Mouse (Mus musculus) left cerebral cortex, adult 18-20 months (tissue): ENCODE results near the gene Gm10645. TPM values are rescaled to one million over a fixed set of nuclear protein-coding genes. Genes with fewer than 3 reads are reported as not detected.

Experiments used
- DNase-seq, 2 experiments: peaks; one replicate each; pipeline ENCODE4 v3.0.0; 2021 to 2022; ENCODE audit warnings: low spot score in 2 of 2, mixed read lengths in 1 of 2
- long read RNA-seq, 2 experiments: library from polyadenylated mRNA; stranded (forward); transcript quantifications; one replicate each; pipeline ENCODE4 v2.0.0; 2021
- total RNA-seq, 2 experiments: library from RNA; stranded (reverse); gene quantifications; 2 replicates each; pipeline ENCODE4 v1.2.3; 2021

The Gm10645 gene
- total RNA-seq = 1 to 10 TPM; 1.8 to 2.0 TPM
- long read RNA-seq, experiment 1, partial matches to known transcripts = 0 of 3 reads
- long read RNA-seq, experiment 1, other reads (novel, unspliced or antisense) = 0 of 3 reads
- long read RNA-seq, experiment 2, partial matches to known transcripts = 0 of 3 reads
- long read RNA-seq, experiment 2, other reads (novel, unspliced or antisense) = 0 of 3 reads

DNA sequence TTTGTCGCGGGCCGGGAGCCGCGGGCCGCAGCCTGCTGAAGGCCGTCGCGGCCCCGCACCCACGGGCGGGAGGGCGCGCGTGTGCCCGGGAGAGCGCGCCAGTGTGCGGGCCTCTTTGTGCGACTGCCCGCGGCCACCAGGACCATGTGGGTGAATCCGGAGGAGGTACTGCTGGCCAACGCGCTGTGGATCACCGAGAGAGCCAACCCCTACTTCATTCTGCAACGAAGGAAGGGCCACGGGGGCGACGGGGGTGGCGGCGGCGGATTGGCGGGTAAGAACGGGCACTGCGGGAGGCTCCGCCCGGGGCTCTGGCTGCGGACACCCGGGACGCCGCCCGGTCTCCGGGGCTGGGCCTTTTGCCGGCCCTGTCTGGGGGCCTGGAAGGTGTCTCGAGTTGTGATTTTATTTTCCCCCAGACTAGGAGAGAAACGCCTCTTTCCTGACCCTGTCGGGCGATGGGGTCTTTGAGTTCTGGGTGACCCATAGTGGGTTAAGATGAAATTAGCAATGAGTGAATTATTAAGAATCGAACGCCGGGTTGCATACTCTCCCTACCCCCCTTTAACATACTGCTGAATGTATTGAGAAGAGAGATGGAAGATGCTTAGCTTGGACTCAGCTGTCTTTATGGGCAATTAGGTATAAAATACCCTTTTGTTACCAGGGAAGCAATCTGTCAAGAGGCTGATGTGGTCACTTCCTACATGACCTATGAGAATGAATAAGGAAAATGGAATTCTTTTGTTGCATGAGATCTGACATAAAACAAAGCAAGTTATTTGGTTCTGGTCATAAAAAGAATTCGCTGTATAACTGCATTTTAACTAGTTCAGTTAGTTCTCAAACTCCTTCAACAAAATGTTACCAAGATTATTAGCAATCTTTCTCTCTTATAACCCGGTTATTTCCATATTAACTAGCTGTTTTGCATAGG is at the start of gene Gm10645:
Gm10645 (minus strand) TSS at position 240 of the 937 bp plus-strand sequence.
- DNase-seq = peak; percentile 53 to 72

DNA sequence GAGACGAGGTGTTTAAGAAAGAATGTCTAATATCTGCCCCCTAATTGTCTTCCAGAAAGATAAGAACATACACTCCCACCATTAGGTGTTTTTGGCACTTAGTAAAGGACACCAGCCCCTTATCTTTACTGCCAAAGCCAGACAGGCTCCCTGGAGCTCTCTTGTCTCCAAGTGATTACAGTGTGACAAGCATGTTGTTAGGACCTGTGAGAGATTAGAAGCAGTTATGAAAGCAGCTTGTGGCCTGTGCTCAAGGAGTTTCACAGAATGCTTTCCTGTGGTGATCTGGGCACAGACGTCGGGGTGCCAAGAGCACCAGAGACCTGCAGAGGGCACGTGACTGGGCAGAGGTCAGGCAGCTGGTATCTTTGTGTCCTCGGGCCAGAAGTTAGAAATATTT is 49.1 kb upstream of the Gm10645 start:
- DNase-seq = no peak

DNA sequence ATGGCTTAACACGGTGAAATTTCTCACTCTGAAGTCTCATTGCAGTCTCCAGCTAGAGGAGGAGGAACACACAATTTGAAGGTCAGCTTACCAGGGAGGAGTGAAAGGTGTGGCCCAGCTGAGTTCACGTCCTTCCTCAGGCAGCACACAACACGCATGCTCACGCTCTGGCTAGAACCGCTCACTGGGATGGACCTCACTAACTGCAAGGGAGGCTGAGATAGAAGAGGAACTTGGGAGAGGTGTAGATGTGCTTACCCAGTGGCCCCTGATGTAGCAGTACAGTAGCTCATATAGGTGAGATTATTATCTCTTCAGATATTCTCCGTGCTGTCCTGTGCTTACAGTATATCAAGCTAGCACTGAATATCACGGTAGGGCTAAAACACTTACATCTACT is 44.7 kb upstream of the Gm10645 start:
- no peak for DNase-seq

GRCm38 (mm10) chr8:83209581-83209980 is 43.6 kb upstream of the Gm10645 start:
- DNase-seq = no peak

GRCm38 (mm10) chr8:83205907-83206306 is 39.9 kb upstream of the Gm10645 start:
- peak in 1 of 2 experiments; percentile 39 for DNase-seq

- no peak for DNase-seq
Observed at GRCm38 (mm10) chr8:83202946-83203345, 37.0 kb upstream of the Gm10645 start.

DNA sequence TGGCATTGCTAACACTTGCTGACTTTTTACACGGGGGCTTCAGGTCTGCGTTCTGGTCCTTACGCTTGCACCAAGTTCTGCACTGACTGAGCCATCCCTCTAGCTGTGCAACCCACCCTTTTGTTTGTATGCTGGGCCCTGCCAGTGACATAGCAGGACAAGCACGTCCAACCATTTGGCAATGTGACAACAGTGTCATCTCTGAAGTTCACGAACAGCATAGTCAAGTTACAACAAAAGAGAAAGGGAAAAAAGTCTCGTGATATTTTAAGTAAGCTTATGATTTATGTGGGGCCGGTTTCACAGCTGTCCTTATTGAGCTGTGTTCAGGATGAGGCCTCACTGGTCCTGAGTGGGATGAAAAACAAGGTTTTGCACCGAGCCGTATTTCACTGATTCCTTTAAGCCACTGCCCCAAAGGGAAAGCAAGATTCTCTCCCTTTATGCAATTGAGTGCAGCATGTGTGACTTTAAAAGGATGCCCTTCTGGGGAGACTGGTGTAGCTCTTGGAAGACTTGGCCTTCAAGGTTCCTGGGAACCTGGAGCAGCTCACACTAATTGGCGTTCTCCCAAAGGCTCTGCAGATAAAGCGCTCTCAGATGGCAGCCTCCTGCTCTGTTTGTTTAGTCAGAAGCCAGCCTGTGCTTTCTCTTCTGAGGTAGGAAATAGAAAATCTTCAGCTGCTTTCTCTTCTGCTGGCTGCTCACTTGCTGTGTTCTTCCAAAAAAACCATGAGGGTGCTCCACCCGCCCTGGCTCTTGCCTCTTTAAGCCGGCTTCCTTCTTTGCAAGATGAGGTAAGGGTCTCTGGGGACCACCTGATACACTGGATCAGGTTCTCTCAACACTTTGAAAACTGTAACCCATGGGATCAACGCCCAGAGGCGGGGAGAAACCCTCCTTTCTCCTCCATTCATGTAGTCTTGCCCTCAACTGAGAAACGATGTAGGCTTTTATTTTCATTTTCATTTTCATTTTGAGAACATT is 34.5 kb upstream of the Gm10645 start:
- DNase-seq = peak; percentile 28 to 52

GRCm38 (mm10) chr8:83199715-83200114 is 33.7 kb upstream of the Gm10645 start:
- no peak for DNase-seq

- DNase-seq = peak; percentile 33 to 46
Observed at GRCm38 (mm10) chr8:83196088-83196487, 30.1 kb upstream of the Gm10645 start.

DNA sequence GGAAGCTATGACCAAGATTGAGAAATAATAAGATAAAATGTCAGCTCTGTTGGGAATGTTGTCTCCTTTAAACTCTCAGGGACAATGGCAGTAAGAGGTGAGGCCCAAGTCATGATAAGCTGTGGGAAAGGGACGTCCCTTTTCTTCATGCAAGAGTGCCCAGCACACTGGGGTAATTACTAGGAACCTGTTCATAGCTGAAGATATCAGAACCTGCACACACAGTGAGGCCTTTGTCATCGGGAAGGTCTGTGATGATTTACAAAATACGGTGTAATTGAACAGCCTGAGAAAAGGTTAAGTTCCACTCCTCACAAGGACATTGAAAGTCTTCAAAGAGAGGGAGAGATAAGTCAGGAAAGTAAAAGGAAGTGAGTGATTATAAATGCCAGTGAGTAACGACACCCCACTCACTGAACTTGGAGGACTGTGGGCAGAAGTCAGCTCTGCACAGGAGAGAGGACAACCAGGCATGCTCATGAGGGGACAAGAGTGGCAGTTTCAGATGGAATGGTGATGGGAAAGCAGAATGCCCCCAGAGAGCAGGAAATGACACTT is 23.6 kb upstream of the Gm10645 start:
- no peak for DNase-seq

- no peak for DNase-seq
Observed at GRCm38 (mm10) chr8:83187363-83187962, 21.5 kb upstream of the Gm10645 start.

DNA sequence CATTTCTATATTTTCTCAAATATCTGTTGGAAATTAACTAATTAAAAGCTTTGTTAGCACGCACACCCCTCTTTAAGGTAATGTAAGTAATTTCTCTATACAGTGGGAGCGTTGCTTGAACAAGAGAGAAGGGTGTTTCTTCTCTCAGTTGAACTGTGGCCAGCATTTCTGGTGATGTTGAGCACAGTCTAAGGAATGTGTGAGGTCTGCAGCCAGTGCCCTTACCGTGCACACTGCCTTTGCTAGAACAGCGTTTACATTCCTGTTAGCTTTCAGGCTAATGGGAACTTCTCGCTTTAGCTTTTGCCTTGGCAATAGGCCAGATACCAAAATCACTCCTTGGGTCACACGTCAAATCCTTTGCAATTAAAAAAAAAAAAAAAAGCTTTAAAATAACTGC is 20.4 kb upstream of the Gm10645 start:
- DNase-seq = no peak

DNA sequence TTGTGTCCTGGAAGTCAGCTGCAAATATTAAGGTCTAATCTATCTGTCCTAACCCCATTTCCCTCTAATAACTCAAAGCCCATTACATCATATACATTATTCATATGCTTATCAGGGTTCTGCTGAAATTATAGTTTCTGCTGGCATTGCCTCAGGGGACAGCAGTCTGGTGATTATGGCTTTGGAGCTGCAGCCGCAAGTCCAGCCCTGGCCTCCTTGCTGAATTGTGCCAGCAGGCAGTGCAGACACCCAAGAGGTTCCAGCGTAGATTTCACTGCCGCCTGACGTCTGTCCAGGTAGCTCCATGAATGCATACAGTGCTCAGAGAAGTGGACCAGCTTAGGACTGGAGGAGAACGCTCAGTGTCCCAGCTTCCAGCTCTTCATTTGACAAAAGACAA is 16.8 kb upstream of the Gm10645 start:
- no peak for DNase-seq

GRCm38 (mm10) chr8:83181851-83182482 is 16.0 kb upstream of the Gm10645 start:
- DNase-seq = no peak

DNA sequence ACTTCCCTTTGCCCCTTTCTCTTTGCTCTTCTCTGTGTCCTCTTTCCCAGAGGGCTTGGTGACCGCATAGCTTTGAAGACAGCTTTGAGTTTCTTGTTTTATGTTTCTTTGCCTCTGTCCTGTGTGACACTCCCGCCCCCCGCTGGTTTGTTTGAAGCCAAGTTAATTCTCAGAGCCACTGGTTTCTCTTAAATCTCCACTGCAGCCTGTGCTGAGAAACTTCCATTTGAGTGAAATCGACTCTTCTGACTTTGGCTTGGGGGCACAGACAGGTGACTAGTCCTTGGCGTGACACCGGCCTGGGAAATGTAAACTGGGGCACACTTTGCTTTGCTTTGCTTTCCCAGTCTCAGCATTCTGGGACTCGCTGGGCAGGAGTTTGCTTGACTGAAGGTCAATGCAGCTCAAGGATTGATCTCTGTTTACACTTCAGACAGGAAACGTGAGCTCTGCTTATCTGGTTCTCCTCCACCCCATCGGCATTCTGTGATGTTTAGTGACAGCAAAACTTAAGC is 12.3 kb upstream of the Gm10645 start:
- no peak for DNase-seq

DNA sequence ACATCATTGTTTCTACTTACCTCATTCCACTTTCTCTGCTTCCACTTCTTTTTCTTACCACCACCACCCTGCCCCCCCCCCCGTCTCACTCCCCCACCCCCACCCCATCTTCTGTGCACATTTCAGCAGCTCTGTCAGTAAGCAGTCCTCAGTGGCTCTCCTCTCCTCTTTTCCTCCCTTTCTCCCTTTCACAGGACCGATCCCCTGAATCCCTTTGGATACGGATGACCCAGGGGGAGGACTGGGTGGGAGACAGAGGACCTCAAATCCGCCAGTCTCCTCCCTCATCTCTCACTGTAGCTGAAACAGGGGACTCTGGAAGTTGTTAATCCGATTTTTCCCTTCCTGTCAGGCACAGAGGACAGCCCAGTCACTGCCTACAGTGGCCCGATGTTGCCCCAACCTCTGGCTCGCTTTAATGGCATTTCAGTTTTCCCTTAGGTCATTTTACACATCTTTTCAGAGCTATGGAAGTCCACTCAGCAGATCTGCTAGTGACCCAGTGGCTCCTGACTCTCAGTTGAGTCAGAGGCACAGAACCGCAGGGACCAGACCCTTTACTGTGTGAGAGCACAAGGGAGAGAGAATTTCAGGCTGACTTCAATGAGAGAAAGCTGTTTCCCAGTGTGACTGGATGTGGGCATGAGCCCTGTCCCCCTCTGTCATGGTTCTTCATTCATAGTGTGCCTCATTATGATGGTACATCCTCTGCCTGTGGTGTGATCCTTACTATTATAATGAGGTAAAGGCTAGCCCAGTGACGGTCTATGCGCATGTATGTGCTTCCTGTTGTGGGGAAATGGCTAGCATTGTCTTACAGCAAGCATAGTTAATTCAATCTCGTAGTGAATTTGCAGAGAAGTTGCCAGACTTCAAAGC is 11.6 kb upstream of the Gm10645 start:
- DNase-seq = no peak

GRCm38 (mm10) chr8:83176785-83177184 is 10.8 kb upstream of the Gm10645 start:
- DNase-seq = no peak

DNA sequence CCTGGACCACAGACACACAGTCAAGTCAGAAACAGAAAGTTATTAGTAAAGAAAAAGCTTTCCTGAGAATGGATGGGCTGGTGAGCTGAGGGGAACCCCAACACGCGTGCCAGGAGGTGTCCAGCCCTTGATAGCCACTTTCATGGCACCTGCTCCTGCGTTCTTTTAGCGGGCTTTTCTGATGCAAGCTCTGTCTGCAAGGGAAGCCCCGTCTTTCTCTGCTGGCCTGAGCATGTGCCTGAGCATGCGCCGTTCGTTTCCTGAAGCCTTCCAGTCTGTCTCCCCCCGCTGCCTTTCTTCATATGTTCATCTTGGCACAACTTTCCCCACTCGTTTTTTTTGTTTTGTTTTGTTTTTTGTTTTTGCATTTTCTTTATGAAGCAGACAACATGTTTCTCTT is 9.7 kb upstream of the Gm10645 start:
- DNase-seq = peak; percentile 34 to 37

DNA sequence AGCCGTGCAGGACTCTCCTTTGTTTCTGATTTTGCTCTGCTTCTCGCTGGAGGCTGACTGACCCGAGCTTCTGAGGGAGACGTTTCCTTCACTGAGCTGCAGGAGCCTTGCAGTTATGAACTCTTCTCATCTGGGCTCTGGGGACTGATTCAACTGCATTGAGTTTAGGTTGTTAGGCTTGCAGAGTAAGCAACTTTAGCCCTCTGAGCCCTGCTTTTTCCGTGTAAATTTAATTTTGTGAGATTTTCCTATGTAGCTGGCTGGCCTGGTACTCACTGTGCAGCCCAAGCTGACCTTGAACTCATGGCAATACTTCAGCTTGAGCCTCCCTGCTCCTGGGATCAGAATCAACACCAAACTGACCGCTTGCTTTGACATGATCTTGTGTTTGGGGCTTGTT is 4.9 kb upstream of the Gm10645 start:
- no peak for DNase-seq
